Mouse (Mus musculus): ENCODE measurements around the gene Rdm1.
"Not testable (repeated sequence)": the region's sequence is repeated elsewhere in the genome, so short reads cannot be mapped to it uniquely, and the experiment has no call there.

Rdm1 gene

GRCm38 (mm10) chr11:101616948-101617767 is 9.8 kb upstream of the Rdm1 start:
- DNase-seq (ENCODE audit: extremely low spot score, low spot score), result peak; percentile 22

DNA sequence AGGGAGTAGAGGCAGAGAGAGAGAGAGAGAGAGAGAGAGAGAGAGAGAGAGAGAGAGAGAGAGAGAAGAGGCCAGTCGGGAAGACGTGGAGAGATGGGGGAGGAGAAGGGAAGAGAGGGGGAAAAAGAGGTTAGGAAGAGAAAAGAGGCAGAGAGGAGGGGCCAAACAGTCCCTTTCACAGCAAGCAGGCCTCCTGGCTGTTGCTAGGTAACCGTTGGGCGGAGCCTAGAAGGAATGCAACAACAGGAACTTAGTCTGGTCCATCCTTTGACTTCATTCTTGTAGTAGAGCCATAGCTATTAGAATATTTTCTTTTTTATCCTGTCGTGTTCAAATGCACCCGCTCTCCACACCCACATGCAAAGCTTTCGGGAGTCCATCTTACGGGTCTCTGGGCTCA is 9.1 kb upstream of the Rdm1 start:
- DNase-seq (ENCODE audit: extremely low spot score, low spot score), result peak; percentile 78

DNA sequence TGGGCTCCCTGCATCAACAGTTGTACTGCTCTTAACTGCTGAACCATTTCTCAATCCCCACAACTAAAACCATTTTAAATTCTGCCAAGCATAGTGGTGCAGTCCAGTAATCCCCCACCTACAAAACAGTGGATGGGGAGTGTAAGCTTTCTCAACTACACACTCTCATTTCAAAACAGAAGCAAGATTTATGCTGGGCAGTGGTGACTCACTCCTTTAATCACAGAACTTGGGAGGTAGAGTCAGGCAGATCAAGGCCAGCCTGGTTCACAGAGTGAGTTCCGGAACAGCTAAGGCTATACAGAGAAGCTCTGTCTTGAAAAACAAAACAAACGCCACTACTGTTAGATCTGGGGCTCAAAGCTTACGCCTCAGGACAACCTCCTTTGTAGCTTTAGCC is 8.4 kb upstream of the Rdm1 start:
- DNase-seq (ENCODE audit: extremely low spot score, low spot score), result no peak

GRCm38 (mm10) chr11:101620022-101620655 is 6.9 kb upstream of the Rdm1 start:
- DNase-seq (ENCODE audit: extremely low spot score, low spot score), result not testable (repeated sequence)

DNA sequence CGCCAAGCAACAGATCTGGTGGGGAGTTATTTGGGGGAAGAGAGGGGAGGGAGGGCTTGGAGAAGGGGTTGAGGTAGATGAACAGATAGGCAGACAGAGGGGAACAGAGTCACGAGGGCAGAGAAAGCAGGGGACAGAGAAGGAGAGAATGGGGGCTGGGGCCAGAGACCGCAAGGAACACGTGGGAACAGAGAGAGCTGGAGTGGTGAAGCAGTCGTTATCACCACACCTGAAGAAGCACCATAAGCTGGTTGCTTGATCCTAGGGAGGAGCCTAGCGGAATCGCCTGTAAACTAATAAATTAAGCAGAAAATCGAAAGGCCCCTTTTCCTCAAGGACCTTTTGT is 373 bp upstream of the Rdm1 start:
- DNase-seq (ENCODE audit: extremely low spot score, low spot score), result no peak

- DNase-seq (ENCODE audit: extremely low spot score, low spot score), result peak; percentile 94
Observed at GRCm38 (mm10) chr11:101627857-101628559, 1.0 kb downstream of the Rdm1 start.

GRCm38 (mm10) chr11:101628733-101629417 is 1.9 kb downstream of the Rdm1 start:
- not testable (repeated sequence) for DNase-seq (ENCODE audit: extremely low spot score, low spot score)

DNA sequence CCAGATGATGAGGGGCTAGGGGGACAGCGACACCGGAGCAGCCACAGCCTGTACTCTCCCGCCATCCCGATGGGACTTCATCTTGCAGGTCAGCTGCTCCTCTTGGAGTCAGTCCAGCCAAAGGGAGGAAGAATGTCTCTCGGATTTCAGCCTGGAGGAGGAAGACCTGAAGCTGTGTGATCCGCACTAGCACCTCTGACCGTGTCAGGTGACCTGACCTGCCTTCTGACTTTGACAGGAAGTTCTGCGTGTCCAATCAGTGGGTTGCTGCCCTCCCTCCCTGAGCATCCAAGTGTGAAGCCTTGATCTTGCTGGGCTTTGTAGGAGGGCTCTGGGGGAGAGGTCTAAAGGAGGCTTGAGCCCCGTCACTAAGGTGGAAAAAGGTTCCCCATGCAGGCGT is 8.7 kb downstream of the Rdm1 start:
- DNase-seq (ENCODE audit: extremely low spot score, low spot score), result no peak

GRCm38 (mm10) chr11:101639761-101640160 is 12.8 kb downstream of the Rdm1 start:
- no peak for DNase-seq (ENCODE audit: extremely low spot score, low spot score)

GRCm38 (mm10) chr11:101640857-101641709 is 14.1 kb downstream of the Rdm1 start:
- peak; percentile 78 for DNase-seq (ENCODE audit: extremely low spot score, low spot score)

DNA sequence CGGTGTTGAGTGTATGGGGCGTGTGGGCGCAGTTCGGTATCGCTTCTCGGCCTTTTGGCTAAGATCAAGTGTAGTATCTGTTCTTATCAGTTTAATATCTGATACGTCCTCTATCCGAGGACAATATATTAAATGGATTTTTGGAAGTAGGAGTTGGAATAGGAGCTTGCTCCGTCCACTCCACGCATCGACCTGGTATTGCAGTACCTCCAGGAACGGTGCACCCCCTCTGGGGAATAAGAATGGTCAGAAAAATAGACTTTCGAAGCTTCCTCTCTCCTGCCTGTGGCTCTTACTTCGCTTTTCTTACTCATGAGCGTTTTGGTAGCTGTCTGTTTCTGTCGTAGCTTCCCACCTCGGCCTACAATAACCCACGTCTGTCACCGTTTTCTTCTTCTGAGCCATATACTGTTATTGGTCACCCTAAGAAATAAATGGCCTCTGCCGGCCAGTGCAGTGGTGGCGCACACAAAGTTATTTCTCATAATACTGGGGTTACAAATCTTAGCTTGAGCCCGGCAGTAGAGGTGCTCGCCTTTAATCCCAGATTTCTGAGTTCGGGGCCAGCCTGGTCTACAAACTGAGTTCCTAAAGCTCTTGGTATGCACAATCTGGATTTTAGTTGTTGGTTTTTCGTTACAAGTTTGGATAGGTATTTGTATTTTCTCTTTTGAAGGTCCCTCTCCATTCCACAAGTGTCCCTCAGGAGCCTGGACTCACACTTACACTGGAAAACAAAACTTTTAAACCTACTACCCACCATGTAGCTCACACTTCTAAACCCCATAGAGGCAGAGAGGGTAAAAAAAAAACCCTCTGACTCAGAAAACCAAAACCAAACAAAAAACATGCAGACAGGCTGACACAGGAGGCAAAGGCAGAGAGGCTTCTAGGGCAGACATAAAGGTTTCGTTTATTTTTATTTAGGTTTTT is 15.0 kb downstream of the Rdm1 start:
- peak; percentile 67 for DNase-seq (ENCODE audit: extremely low spot score, low spot score)

- no peak for DNase-seq (ENCODE audit: extremely low spot score, low spot score)
Observed at GRCm38 (mm10) chr11:101642931-101643330, 15.9 kb downstream of the Rdm1 start.

DNA sequence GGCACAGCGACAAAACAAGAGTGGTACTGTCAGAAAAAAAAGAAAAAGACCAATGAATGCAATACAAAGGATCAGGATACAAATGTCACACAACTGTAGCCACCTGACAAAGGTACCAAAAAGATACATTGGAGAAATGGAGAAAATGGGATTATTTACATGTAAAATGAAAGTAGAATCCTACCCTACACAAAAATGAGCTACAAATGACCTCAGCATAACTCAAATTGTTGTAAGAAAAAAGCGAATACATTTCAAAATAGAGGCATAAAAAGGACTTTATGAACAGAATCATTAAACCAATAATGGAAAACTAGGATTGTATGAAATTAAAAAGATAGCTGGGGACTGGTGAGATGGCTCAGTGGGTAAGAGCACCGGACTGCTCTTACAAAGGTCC is 17.6 kb downstream of the Rdm1 start:
- no peak for DNase-seq (ENCODE audit: extremely low spot score, low spot score)

- not testable (repeated sequence) for DNase-seq (ENCODE audit: extremely low spot score, low spot score)
Observed at GRCm38 (mm10) chr11:101645043-101645410, 18.0 kb downstream of the Rdm1 start.

GRCm38 (mm10) chr11:101645411-101646282 is 18.7 kb downstream of the Rdm1 start:
- peak; percentile 78 for DNase-seq (ENCODE audit: extremely low spot score, low spot score)

DNA sequence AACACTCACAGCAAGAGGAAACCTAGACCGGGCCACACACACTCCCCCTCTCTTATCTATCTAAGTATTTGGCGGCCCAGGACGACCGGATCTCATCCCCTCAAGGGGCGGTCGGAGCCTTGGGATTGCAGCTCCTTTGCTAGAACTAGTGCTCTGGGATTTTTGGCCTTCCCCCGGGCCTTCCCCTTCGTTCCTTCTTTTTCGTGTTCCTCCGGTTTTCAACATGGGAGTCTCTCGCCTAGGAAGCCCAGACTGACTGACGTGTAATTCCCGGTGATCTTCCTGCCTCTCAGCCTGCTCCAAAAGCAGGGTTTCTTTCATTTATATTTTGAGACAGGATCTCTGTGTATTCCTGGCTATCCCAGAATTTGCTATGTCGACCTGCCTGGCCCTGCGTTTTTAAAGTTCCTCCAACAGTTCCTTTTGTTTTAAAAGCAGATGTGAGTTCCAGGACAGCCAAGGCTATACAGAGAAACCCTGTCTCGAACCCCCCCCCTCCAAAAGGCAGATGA is 19.3 kb downstream of the Rdm1 start:
- DNase-seq (ENCODE audit: extremely low spot score, low spot score), result peak; percentile 37

- DNase-seq (ENCODE audit: extremely low spot score, low spot score), result not testable (repeated sequence)
Observed at GRCm38 (mm10) chr11:101647093-101647492, 20.1 kb downstream of the Rdm1 start.

DNA sequence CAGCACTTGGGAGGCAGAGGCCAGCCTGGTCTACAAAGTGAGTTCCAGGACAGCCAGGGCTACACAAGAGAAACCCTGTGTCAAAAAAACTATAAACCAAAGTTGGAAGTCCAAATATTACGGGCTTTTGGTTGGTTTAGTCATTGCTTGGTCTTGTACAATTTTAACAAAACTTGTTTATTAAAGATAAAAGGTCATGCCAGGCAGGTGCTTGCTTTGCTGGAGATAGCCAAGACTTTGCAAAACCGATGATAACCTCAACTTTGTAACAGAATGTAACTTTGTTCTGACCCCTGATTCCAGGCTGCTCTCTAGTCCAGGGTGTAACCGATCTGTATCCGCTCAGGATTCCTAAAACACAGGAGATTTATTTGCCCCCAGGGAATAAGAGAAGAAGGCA is 29.4 kb downstream of the Rdm1 start:
- no peak for DNase-seq (ENCODE audit: extremely low spot score, low spot score)

- no peak for DNase-seq (ENCODE audit: extremely low spot score, low spot score)
Observed at GRCm38 (mm10) chr11:101657528-101657885, 30.5 kb downstream of the Rdm1 start.

Data from neural tube, embryonic 10.5 days (tissue).